Mouse (Mus musculus): ENCODE measurements at regions not wholly inside any gene's neighbourhood (a gene's known extent, or its start where the extent isn't known, plus 50 kb on each side); places are given as distances from the start of the nearest gene placed in this dataset.

DNA sequence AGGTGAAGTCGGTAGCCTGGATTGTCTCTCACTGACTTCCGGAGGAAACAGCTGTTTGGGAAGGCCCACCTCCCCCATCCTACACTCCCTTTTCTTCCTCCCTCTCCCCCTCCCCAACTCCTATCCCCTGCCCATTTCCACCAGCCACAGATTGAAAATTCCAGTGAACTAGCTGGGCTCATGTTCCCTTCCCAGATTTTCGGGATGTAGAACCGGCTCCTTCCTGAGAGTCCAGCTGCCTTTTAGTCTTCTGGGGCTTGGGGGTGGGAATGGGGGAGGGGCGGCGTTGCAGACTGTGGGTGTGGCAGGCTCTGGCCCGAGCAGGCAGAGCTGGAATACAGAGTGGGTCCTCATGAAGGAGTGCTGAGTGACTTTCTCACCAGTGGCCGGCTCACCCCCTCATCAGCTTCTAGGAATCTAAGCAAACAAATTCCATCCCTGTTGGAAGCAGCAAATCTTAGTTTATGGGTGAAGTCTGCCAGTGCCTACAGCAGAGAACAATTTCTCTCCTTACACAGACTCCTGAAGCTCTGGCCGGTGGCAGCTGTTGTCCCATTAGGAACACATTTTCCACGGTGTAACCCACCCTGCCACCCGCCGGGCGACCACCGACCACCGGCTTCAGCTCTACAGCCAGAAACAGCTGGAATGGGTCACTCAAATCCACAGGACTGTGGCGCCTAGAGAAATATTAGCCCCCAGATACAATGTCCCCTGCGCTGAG lies 100.9 kb downstream of the Mycn start:
- no peak for DNase-seq (ENCODE audit: low spot score in 2 of 2)
- no peak for TF ChIP-seq CTCF (conservative IDR thresholded peaks at IDR 0.05)
- no peak overlapping the region for H3K4me3 ChIP-seq

GRCm38 (mm10) chr12:12837775-12838174 lies 103.9 kb downstream of the Mycn start:
- peak; percentile 21 to 63 for DNase-seq (ENCODE audit: low spot score in 2 of 2)
- no peak overlapping the region for H3K4me3 ChIP-seq
- TF ChIP-seq CTCF (conservative IDR thresholded peaks at IDR 0.05) = no peak
- peak overlapping the region; percentile 32; the same call in 1 of the 2 replicates for H3K27ac ChIP-seq

More for the DNA sequence above, 100.9 kb downstream of the Mycn start:
- H3K27ac ChIP-seq = no peak overlapping the region

DNA sequence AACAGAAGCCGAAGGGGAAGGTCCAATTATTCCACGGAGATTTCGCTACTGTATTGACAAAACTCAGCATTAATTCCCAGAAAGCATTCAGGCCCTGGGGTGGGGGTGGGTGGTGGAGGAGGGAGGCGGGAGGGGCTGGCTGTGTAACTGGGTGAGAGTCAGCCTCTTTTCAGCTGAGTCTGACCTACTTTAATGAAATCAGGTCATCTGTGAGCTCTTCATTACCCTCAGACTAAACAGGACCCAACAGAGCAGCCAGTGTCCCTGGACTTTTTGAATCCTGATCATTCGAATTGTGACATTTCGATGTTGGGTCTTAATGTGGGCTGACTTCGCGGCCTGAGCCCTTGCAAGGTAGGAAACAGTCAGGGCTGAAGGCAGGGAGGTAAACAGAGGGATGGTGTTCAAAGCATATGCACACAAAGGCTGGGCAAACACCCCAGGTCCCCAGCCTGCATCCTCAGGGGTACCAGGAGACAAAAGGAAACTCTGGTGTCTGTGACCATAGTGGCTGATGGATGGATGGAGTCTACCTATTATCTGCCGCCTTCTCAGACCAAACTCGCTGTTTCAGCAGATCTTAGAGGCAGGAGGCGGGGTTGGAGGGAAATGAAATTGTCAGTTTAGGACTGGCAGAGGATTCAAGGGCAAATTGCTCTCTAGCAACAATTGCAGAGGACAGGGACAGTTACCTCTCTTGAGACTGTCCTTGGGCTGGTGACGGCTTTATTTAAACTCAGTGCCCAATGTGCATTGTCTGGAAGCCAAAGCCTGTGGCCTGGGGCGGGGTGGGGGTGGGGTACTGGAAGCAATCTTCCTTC lies 113.7 kb downstream of the Mycn start:
- Histone ChIP-seq H3K4me3 (no peak overlapping the region), H3K27ac (no peak overlapping the region)
- no peak for DNase-seq (ENCODE audit: low spot score in 2 of 2)
- TF ChIP-seq CTCF (conservative IDR thresholded peaks at IDR 0.05) = no peak

DNA sequence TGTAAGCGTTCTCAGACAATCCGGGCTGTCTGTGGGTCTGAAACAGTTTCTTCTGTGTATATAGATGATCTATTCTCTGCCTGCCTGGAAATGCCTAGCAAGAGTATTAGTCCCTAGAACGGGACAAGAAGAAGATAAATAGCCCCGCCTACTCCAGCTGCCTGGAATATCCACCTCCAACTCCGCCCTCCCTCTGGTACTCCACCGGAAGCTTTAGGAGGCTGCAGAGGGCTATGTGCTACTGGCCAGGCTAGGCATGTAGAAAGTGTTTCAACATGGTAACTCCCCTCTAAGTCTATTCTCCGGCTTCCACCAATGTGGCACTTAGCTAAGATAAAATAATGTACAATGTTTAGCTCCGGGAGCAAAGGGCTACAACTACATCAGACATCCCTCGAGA lies 114.3 kb downstream of the Mycn start:
- no peak overlapping the region for H3K4me3 ChIP-seq
- no peak for TF ChIP-seq CTCF (conservative IDR thresholded peaks at IDR 0.05)
- no peak for DNase-seq (ENCODE audit: low spot score in 2 of 2)
- no peak overlapping the region for H3K27ac ChIP-seq

- Histone ChIP-seq H3K27ac (peak overlapping the region; percentile 56; the same call in 1 of the 2 replicates), H3K4me3 (no peak overlapping the region)
- DNase-seq (ENCODE audit: low spot score in 2 of 2) = no peak
- no peak for TF ChIP-seq CTCF (conservative IDR thresholded peaks at IDR 0.05)
Observed at GRCm38 (mm10) chr12:12826431-12826830, 115.3 kb downstream of the Mycn start.

GRCm38 (mm10) chr12:12825842-12826241 lies 115.9 kb downstream of the Mycn start:
- Histone ChIP-seq H3K4me3 (no peak overlapping the region), H3K27ac (0 out of 2 replicates have a peak overlapping the region, but pooled peaks have one; percentile 43)
- TF ChIP-seq CTCF (conservative IDR thresholded peaks at IDR 0.05) = no peak
- peak; percentile 71 to 75 for DNase-seq (ENCODE audit: low spot score in 2 of 2)

GRCm38 (mm10) chr12:12821473-12821872 lies 120.2 kb downstream of the Mycn start:
- TF ChIP-seq CTCF (conservative IDR thresholded peaks at IDR 0.05) = no peak
- no peak overlapping the region for H3K27ac ChIP-seq
- H3K4me3 ChIP-seq = no peak overlapping the region
- no peak for DNase-seq (ENCODE audit: low spot score in 2 of 2)

GRCm38 (mm10) chr12:12820668-12821351 lies 120.9 kb downstream of the Mycn start:
- TF ChIP-seq CTCF (conservative IDR thresholded peaks at IDR 0.05) = no peak
- DNase-seq (ENCODE audit: low spot score in 2 of 2) = no peak
- Histone ChIP-seq H3K4me3 (no peak overlapping the region), H3K27ac (no peak overlapping the region)

- DNase-seq (ENCODE audit: low spot score in 2 of 2) = no peak
- TF ChIP-seq CTCF (conservative IDR thresholded peaks at IDR 0.05) = no peak
- Histone ChIP-seq H3K27ac (no peak overlapping the region), H3K4me3 (no peak overlapping the region)
Observed at GRCm38 (mm10) chr12:12819746-12820145, 122.0 kb downstream of the Mycn start.

DNA sequence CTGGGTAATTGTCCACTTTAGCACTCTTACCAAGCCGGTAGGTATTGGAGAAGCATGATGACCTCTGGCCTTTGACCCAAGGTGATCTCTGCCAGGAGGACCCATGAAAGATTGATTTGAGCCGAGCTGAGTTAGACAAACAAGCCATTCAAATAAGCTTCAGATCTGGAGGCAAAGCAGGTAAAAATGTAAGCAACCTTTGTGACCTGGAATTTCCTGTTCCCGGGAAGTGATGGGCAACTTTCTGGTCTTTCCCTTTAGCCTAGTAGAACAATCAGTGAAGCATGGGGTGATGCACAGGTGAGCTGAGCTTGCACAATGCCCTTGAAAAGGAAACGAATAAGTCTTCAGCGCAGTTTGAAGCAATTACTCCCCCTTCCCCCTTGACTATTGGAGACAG lies 127.0 kb downstream of the Mycn start:
- no peak for DNase-seq (ENCODE audit: low spot score in 2 of 2)
- TF ChIP-seq CTCF (conservative IDR thresholded peaks at IDR 0.05) = no peak
- Histone ChIP-seq H3K27ac (no peak overlapping the region), H3K4me3 (no peak overlapping the region)

- no peak for DNase-seq (ENCODE audit: low spot score in 2 of 2)
- TF ChIP-seq CTCF (conservative IDR thresholded peaks at IDR 0.05) = no peak
- Histone ChIP-seq H3K4me3 (no peak overlapping the region), H3K27ac (no peak overlapping the region)
Observed at GRCm38 (mm10) chr12:12812873-12813272, 128.8 kb downstream of the Mycn start.

DNA sequence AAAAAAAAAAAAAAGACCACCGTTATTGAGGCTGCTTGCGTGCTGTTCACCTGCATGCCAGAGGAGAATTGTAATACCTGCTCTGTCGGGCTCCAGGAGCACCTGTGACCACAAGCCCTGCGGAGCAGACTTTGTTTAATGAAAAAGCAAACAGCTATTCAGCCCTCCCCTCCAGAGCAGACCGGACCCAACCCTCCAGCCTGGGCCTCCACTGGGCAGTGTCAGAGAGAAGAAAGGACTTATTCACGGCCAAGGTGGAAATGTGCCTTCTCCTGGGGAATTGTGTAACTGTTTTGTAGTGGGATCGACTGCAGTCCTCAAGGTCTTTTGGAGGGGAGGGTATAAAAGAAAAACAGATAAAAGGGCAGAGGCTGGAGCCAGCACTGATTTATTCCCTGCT lies 130.8 kb downstream of the Mycn start:
- no peak for DNase-seq (ENCODE audit: low spot score in 2 of 2)
- H3K27ac ChIP-seq = peak overlapping the region; percentile 80
- no peak for TF ChIP-seq CTCF (conservative IDR thresholded peaks at IDR 0.05)
- no peak overlapping the region for H3K4me3 ChIP-seq
